Mouse (Mus musculus): ENCODE results near the gene Parp6. TPM values are rescaled to one million over a fixed set of nuclear protein-coding genes. Genes with fewer than 3 reads are reported as not detected.

The Parp6 gene
- 5.2 and 5.3 TPM in 2 replicates for polyA plus RNA-seq (2012; rRNA removed)
- 1.9 and 2.6 TPM in 2 replicates for polyA plus RNA-seq (2014; fragmentation: Nextera tagmentation; extraction: Ambion mirVana)

- Histone ChIP-seq H3K36me3 (replicated peaks; ENCODE audit: control insufficient read depth, insufficient read depth, low read depth) (no peaks in the 10 kb centered on the region), H3K9ac (replicated peaks) (peak within 1 kb of the TSS; percentile 69), H3K27me3 (ENCODE audit: control insufficient read depth, insufficient read depth, low read length) (no peaks in the 10 kb centered on the region), H3K27ac (peak within 1 kb of the TSS; percentile 24), H3K9me3 (ENCODE audit: control insufficient read depth, low read length) (no peaks in the 10 kb centered on the region), H3K4me1 (replicated peaks; ENCODE audit: control insufficient read depth in 2 of 2, insufficient read depth in 2 of 2, low read length in 1 of 2) (no peaks in the 10 kb centered on the region), H3K4me2 (ENCODE audit: low read depth) (peak within 1 kb of the TSS; percentile 78), H3K4me3 (ENCODE audit: insufficient read depth in 1 of 2, low read depth in 2 of 2, low read length in 2 of 2) (peak within 1 kb of the TSS; percentile 59 to 63)
- ATAC-seq (ENCODE audit: insufficient read depth) (peak; percentile 100), DNase-seq (ENCODE audit: low read depth in 3 of 3, low spot score in 3 of 3) (peak; percentile 97 to 98 (median 98))
- TF ChIP-seq EP300 (IDR thresholded peaks at IDR 0.05; ENCODE audit: low read depth) = no peak
- no peak for TF ChIP-seq CTCF (IDR thresholded peaks at IDR 0.05; ENCODE audit: low read depth)
- under 1% methylated on average over 36 of the region's 36 CpGs for WGBS (ENCODE audit: insufficient replicate concordance)
Observed at GRCm38 (mm10) chr9:59616622-59617306, at the start of gene Parp6. Gene Parp6 (plus strand): TSS chr9:59617284.

GRCm38 (mm10) chr9:59571852-59572251 is 45.2 kb upstream of the Parp6 start:
- 49% methylated on average over 2 of the region's 2 CpGs for WGBS (ENCODE audit: insufficient replicate concordance)

GRCm38 (mm10) chr9:59577401-59577800 is 39.7 kb upstream of the Parp6 start:
- H3K9me3 ChIP-seq (ENCODE audit: control insufficient read depth, low read length) = no peaks in the 10 kb centered on the region
- no peak overlapping the region for H3K27ac ChIP-seq

More at GRCm38 (mm10) chr9:59571852-59572251, 45.2 kb upstream of the Parp6 start:
- Histone ChIP-seq H3K27ac (no peak overlapping the region), H3K9me3 (ENCODE audit: control insufficient read depth, low read length) (no peaks in the 10 kb centered on the region), H3K36me3 (replicated peaks; ENCODE audit: control insufficient read depth, insufficient read depth, low read depth) (no peaks in the 10 kb centered on the region), H3K9ac (replicated peaks) (no peak overlapping the region), H3K4me2 (ENCODE audit: low read depth) (no peak overlapping the region), H3K4me1 (replicated peaks; ENCODE audit: control insufficient read depth in 2 of 2, insufficient read depth in 2 of 2, low read length in 1 of 2) (0 out of 4 replicates have a peak, but pooled peaks cover 0 to 1% of the 10 kb centered on the region in 2 experiments), H3K27me3 (ENCODE audit: control insufficient read depth, insufficient read depth, low read length) (peaks cover 7% of the 10 kb centered on the region), H3K4me3 (ENCODE audit: insufficient read depth in 1 of 2, low read depth in 2 of 2, low read length in 2 of 2) (no peak overlapping the region)
- TF ChIP-seq CTCF (IDR thresholded peaks at IDR 0.05; ENCODE audit: low read depth) = no peak
- no peak for TF ChIP-seq EP300 (IDR thresholded peaks at IDR 0.05; ENCODE audit: low read depth)
- DNase-seq (ENCODE audit: low read depth in 3 of 3, low spot score in 3 of 3) (no peak), ATAC-seq (ENCODE audit: insufficient read depth) (no peak)

GRCm38 (mm10) chr9:59577844-59578504 is 39.1 kb upstream of the Parp6 start, which contains the start of gene Celf6:
Gene Celf6 (plus strand): TSS chr9:59577917.
- DNase-seq (ENCODE audit: low read depth in 3 of 3, low spot score in 3 of 3) (peak; percentile 79 to 86 (median 80)), ATAC-seq (ENCODE audit: insufficient read depth) (peak; percentile 96)
- peak within 1 kb of the TSS; percentile 84 for H3K4me2 ChIP-seq (ENCODE audit: low read depth)
- H3K9me3 ChIP-seq (ENCODE audit: control insufficient read depth, low read length) = no peaks in the 10 kb centered on the region
- H3K4me1 ChIP-seq (replicated peaks; ENCODE audit: control insufficient read depth in 2 of 2, insufficient read depth in 2 of 2, low read length in 1 of 2) = peaks cover 4 to 7% of the 10 kb centered on the region in 2 experiments
- TF ChIP-seq CTCF (IDR thresholded peaks at IDR 0.05; ENCODE audit: low read depth) (no peak), EP300 (IDR thresholded peaks at IDR 0.05; ENCODE audit: low read depth) (no peak)
- no peak within 1 kb of the TSS for H3K27ac ChIP-seq
- no peaks in the 10 kb centered on the region for H3K36me3 ChIP-seq (replicated peaks; ENCODE audit: control insufficient read depth, insufficient read depth, low read depth)
- under 1% methylated on average over 60 of the region's 61 CpGs for WGBS (ENCODE audit: insufficient replicate concordance)
- H3K9ac ChIP-seq (replicated peaks) = no peak within 1 kb of the TSS
- H3K27me3 ChIP-seq (ENCODE audit: control insufficient read depth, insufficient read depth, low read length) = peaks cover 36% of the 10 kb centered on the region
- H3K4me3 ChIP-seq (ENCODE audit: insufficient read depth in 1 of 2, low read depth in 2 of 2, low read length in 2 of 2) = peak within 1 kb of the TSS; percentile 32 to 58; a peak in 3 of 4 replicates

More at GRCm38 (mm10) chr9:59577401-59577800, 39.7 kb upstream of the Parp6 start:
- Histone ChIP-seq H3K4me2 (ENCODE audit: low read depth) (peak overlapping the region; percentile 84), H3K4me1 (replicated peaks; ENCODE audit: control insufficient read depth in 2 of 2, insufficient read depth in 2 of 2, low read length in 1 of 2) (peaks cover 4 to 7% of the 10 kb centered on the region in 2 experiments), H3K4me3 (ENCODE audit: insufficient read depth in 1 of 2, low read depth in 2 of 2, low read length in 2 of 2) (peak overlapping the region; percentile 32 to 58; a peak in 3 of 4 replicates), H3K27me3 (ENCODE audit: control insufficient read depth, insufficient read depth, low read length) (peaks cover 36% of the 10 kb centered on the region), H3K36me3 (replicated peaks; ENCODE audit: control insufficient read depth, insufficient read depth, low read depth) (no peaks in the 10 kb centered on the region), H3K9ac (replicated peaks) (no peak overlapping the region)
- ATAC-seq (ENCODE audit: insufficient read depth) (no peak), DNase-seq (ENCODE audit: low read depth in 3 of 3, low spot score in 3 of 3) (no peak)
- 11% methylated on average over 13 of the region's 13 CpGs for WGBS (ENCODE audit: insufficient replicate concordance)
- TF ChIP-seq CTCF (IDR thresholded peaks at IDR 0.05; ENCODE audit: low read depth) (no peak), EP300 (IDR thresholded peaks at IDR 0.05; ENCODE audit: low read depth) (no peak)

- Histone ChIP-seq H3K27ac (no peak overlapping the region), H3K36me3 (replicated peaks; ENCODE audit: control insufficient read depth, insufficient read depth, low read depth) (no peaks in the 10 kb centered on the region), H3K9me3 (ENCODE audit: control insufficient read depth, low read length) (no peaks in the 10 kb centered on the region), H3K4me3 (ENCODE audit: insufficient read depth in 1 of 2, low read depth in 2 of 2, low read length in 2 of 2) (peak overlapping the region in 1 of 2 experiments; percentile 58; a peak in 2 of 4 replicates), H3K4me2 (ENCODE audit: low read depth) (peak overlapping the region; percentile 84), H3K9ac (replicated peaks) (no peak overlapping the region), H3K27me3 (ENCODE audit: control insufficient read depth, insufficient read depth, low read length) (peaks cover 38% of the 10 kb centered on the region), H3K4me1 (replicated peaks; ENCODE audit: control insufficient read depth in 2 of 2, insufficient read depth in 2 of 2, low read length in 1 of 2) (peaks cover 4 to 7% of the 10 kb centered on the region in 2 experiments)
- TF ChIP-seq EP300 (IDR thresholded peaks at IDR 0.05; ENCODE audit: low read depth) (no peak), CTCF (IDR thresholded peaks at IDR 0.05; ENCODE audit: low read depth) (no peak)
- DNase-seq (ENCODE audit: low read depth in 3 of 3, low spot score in 3 of 3) (no peak), ATAC-seq (ENCODE audit: insufficient read depth) (peak; percentile 7; the same call in 1 of the 2 replicates)
- WGBS (ENCODE audit: insufficient replicate concordance) = 3% methylated on average over 20 of the region's 20 CpGs
Observed at GRCm38 (mm10) chr9:59578505-59578867, 38.6 kb upstream of the Parp6 start.
